Mouse (Mus musculus) gastrocnemius, adult 8-10 months (tissue): ENCODE data around the gene Agbl4. TPM values are rescaled to one million over a fixed set of nuclear protein-coding genes. Genes with fewer than 3 reads are reported as not detected.

ENCODE experiments used
- DNase-seq, 2 experiments: peaks; one replicate each; pipeline ENCODE4 v3.0.0; 2022; ENCODE audit warnings: low spot score in 2 of 2
- total RNA-seq, 4 experiments: library from RNA; stranded (reverse); gene quantifications; 2 replicates each; pipeline ENCODE4 v1.2.4; 2022

The Agbl4 gene
- total RNA-seq, 4 experiments from 2014 or later: not detected

GRCm38 (mm10) chr4:111645117-111645830, 1247.8 kb downstream of the Agbl4 start:
- DNase-seq: no peak

GRCm38 (mm10) chr4:111645831-111646166, 1248.3 kb downstream of the Agbl4 start:
- no peak for DNase-seq

- DNase-seq: no peak
Observed at GRCm38 (mm10) chr4:111653451-111653850, 1256.0 kb downstream of the Agbl4 start.

DNA sequence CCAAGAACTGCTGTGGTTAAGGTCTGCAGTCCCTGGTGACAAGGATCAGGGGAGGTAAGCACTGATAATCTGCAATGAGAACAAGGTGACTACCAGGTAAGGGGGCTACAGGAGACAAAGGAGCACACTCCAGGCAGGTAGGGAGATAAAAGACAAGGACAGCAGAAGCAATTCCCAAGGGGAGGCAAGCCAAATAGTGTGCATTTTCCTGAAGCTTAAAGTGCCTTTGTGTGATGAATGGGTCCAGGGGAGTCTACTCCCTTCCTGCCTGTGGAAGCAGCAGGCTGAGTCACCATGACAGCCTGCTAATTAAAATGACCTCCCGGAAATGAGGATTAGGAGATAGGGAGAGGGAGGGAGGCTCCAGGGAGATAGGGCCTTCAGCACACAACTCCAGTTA, 1266.3 kb downstream of the Agbl4 start:
- DNase-seq: no peak

DNA sequence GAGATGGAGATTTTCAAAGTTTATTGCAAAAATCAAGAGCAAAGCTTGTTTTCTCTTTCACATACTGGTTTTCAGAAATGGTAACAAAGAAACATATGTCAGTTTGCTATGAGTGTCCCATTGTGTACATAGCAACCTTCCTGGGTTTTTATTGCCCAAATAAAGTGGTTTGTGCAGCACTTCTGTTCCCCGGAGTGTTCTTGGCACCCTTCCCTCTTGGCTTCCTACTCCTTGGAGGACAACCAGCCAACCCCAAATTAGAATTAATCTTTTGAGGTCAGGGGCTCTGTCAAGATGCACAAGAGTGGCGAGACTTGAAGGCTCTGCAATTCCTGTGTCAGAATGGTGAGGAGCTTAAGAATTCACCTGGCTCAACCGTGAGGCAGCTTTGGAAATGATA, 1266.7 kb downstream of the Agbl4 start:
- DNase-seq: no peak

GRCm38 (mm10) chr4:111666713-111667112, 1269.3 kb downstream of the Agbl4 start:
- no peak for DNase-seq

GRCm38 (mm10) chr4:111669369-111669768, 1271.9 kb downstream of the Agbl4 start:
- DNase-seq: no peak

- DNase-seq: no peak
Observed at GRCm38 (mm10) chr4:111670566-111671421, 1273.3 kb downstream of the Agbl4 start.

DNA sequence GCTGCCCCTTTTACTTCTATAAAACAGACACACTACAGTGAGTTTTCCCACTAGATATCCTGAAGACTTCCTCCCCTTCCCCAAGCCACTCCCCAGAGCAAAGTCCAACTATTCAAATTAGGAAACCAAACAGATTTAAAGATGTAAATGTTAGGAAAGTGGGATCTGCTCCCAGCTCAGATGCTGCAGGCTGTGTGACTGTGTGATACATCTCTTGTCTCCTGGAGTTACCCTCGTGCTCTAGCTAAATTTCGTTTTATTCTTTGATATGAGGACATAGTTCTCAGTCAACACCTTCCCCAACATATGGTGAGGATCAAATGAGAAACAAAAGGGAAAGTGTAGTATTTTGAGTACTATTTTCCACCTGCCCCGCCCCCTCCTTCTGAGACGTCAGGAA, 1274.0 kb downstream of the Agbl4 start:
- no peak for DNase-seq

DNA sequence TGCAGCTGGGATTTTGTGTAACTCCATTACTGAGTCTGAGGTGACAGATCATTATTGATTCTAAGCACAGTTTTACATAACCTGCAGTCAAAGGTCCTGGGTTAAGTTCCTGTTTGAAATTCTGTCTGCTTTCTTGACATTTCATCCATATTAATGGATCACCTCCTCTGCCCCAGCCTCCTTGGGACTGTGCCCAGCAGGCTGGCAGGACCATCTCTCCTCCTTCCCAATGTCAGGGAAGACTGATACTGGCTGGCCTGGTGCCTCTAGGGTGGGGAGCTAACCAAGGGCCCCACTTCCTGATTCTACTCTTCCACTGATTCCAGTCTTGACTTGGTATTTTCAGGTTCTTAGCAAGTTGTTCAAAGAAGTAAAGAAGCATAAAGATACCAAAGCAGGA, 1276.4 kb downstream of the Agbl4 start:
- no peak for DNase-seq

DNA sequence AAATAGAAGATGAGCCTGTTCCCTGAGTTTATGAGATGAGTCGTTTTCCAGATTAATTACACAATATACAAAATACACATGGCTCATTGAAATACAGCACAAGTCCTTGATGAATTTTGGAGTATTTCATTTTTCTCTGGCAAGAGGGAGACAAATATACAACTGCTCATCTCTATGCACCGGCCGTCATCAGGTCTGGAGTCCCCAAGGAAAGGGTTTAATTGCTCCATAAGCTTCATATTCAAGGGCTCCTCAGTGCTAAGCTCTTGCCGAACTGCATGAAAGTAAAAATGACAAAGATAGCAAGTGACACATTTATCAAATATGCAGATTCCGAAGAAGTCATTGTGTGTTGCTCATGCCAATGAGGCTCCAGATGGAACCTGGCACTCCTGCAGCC, 1284.5 kb downstream of the Agbl4 start:
- DNase-seq: no peak

DNA sequence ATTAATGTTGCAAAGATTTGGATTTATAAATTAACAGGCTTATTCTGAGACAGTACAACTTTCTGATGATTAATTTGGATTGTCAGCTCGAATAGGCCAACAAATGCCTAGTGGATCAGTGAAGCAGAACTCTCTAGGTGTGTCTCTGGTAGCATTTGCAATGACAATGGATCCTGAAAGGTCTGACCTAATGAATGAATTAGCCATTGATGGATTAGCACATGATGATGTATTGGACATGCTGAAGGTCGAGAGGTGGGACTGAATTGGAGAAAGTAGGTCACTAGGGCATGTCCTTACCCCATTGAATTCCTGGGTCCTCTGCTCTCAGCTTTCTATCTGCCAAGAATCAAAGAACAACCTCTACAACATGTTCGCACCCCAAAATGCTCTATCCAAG, 1285.3 kb downstream of the Agbl4 start:
- DNase-seq: no peak

DNA sequence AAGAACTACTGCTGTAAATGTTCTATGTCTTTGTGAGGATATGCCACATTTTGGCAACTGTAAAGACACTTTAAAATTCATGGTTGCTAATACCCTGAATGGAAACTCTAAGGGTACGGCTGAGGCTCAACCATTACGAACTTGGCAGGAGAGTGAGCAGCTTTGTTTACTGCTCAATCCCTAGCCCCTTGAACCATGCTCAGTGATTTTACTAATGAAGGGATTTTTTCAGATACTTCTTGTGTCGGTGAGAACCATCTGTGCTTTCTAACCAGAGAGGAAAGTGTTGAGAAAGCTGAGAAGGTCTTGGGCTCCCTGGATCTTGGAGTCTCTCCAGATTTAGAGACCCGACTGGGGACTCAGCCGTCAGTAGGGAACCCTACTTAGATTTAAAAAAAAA, 1286.4 kb downstream of the Agbl4 start:
- no peak for DNase-seq

GRCm38 (mm10) chr4:111685951-111686350, 1288.5 kb downstream of the Agbl4 start:
- no peak for DNase-seq

GRCm38 (mm10) chr4:111686951-111687350, 1289.5 kb downstream of the Agbl4 start:
- no peak for DNase-seq

GRCm38 (mm10) chr4:111687613-111688012, 1290.2 kb downstream of the Agbl4 start:
- peak; percentile 47 to 51 for DNase-seq

DNA sequence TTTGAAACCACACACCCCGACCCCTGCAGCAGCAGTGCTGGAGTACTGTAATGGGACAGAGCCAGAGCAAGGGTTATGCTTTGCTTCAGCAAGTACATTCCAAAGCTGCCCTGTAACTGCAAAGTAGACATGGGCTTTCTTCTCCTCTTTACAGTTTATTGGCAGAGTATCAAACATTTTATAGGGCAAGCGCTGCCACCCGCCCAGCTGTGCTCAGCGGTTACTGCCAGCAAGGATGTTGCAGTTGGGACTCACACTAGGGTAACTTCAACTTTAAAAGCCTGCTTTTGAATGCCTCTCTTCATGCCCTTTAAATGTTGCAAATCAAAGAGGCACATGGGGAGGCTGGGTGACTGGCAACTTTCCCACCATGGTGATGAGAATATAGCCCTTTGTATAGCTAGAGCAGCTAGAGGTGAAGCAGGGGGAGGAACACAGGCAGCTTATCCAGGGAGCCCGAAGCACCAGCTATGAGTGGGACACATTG, 1293.6 kb downstream of the Agbl4 start:
- DNase-seq: no peak

GRCm38 (mm10) chr4:111701381-111701780, 1303.9 kb downstream of the Agbl4 start:
- no peak for DNase-seq

GRCm38 (mm10) chr4:111704126-111704525, 1306.7 kb downstream of the Agbl4 start:
- no peak for DNase-seq

DNA sequence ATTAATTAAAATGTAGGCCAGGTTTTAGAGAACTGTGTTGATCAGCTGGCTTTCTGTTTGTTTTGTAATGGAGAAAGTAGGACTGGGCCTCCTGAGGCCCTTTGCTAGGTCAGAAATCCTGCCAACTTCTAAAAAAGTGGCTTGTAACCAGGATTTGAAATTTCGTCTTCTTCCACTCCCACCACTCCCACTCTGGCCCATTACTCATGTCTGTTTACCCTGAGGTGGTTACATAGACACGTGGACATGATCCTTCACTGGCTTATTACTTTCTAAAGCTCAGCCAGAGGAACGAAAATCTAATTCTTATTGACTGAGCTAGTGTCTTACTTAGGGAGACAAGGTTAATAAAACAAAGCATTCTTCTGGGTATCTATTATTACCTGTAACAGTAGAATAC, 1307.5 kb downstream of the Agbl4 start:
- DNase-seq: no peak
